Mouse (Mus musculus): ENCODE results near the gene Ghrh. TPM values are rescaled to one million over a fixed set of nuclear protein-coding genes. Genes with fewer than 3 reads are reported as not detected.

The Ghrh gene
- polyA plus RNA-seq, 1 experiment, result not detected

- TF ChIP-seq POLR2A (IDR thresholded peaks at IDR 0.05; ENCODE audit: borderline replicate concordance, low read depth, low read length) (no peak), CTCF (IDR thresholded peaks at IDR 0.05; ENCODE audit: low read depth, low read length) (no peak)
- H3K27ac ChIP-seq (ENCODE audit: insufficient read depth, low read depth, low read length), result no peak overlapping the region
- no peaks in the 10 kb centered on the region; the same call in 1 of the 2 replicates for H3K4me1 ChIP-seq (ENCODE audit: control insufficient read depth, insufficient read depth, low read length)
- H3K4me3 ChIP-seq (ENCODE audit: insufficient read depth, low read length), result no peak overlapping the region
Observed at GRCm38 (mm10) chr2:157332059-157332458, 15.2 kb downstream of the Ghrh start.

GRCm38 (mm10) chr2:157328570-157328969 is 18.7 kb downstream of the Ghrh start:
- no peak for TF ChIP-seq POLR2A (IDR thresholded peaks at IDR 0.05; ENCODE audit: borderline replicate concordance, low read depth, low read length)
- TF ChIP-seq CTCF (IDR thresholded peaks at IDR 0.05; ENCODE audit: low read depth, low read length), result no peak
- no peak overlapping the region for H3K4me3 ChIP-seq (ENCODE audit: insufficient read depth, low read length)
- H3K27ac ChIP-seq (ENCODE audit: insufficient read depth, low read depth, low read length), result no peak overlapping the region
- peaks cover 4% of the 10 kb centered on the region; the same call in 1 of the 2 replicates for H3K4me1 ChIP-seq (ENCODE audit: control insufficient read depth, insufficient read depth, low read length)

DNA sequence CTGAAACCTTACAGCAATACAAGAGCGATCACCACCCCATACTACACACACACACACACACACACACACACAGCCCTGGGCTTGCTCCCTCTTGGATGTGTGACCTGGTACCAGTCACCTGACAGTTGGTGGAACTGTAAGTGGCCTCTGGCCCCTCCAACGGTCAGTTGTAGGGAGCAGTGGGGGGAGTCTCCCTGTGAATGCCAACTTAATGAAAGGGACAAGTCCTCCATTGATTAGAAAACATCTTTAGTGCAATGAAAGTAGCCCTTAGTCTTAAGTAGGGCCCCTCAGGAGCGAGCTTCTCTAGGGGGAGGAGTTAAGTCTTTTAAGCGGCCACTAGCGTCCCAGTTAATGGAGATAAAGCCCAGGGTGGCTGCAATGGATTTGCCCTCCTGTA is 19.2 kb downstream of the Ghrh start:
- no peak overlapping the region for H3K27ac ChIP-seq (ENCODE audit: insufficient read depth, low read depth, low read length)
- no peak overlapping the region for H3K4me3 ChIP-seq (ENCODE audit: insufficient read depth, low read length)
- TF ChIP-seq CTCF (IDR thresholded peaks at IDR 0.05; ENCODE audit: low read depth, low read length) (no peak), POLR2A (IDR thresholded peaks at IDR 0.05; ENCODE audit: borderline replicate concordance, low read depth, low read length) (no peak)
- H3K4me1 ChIP-seq (ENCODE audit: control insufficient read depth, insufficient read depth, low read length), result peaks cover 4% of the 10 kb centered on the region; the same call in 1 of the 2 replicates

DNA sequence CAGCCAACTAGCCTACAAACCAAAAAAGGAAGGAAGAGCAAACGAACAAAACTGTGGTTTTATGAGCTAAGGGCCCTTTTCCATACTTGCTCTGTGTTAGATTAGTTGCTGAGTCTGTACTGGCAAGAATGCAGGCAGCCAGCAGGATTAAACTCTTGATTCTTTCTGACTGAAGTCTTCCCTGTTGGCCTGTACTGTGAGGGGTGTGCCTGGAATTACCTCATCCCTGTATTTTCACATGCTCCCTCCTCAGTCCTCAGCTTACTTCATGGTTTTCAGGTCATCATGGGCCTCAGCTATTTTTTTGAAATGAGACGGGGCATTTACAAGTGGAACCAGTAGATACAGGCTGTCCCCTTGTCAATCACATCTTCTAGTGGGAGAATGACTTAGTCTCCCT is 22.1 kb downstream of the Ghrh start:
- Histone ChIP-seq H3K4me1 (ENCODE audit: control insufficient read depth, insufficient read depth, low read length) (peaks cover 4% of the 10 kb centered on the region; the same call in 1 of the 2 replicates), H3K27ac (ENCODE audit: insufficient read depth, low read depth, low read length) (no peak overlapping the region), H3K4me3 (ENCODE audit: insufficient read depth, low read length) (no peak overlapping the region)
- TF ChIP-seq CTCF (IDR thresholded peaks at IDR 0.05; ENCODE audit: low read depth, low read length) (no peak), POLR2A (IDR thresholded peaks at IDR 0.05; ENCODE audit: borderline replicate concordance, low read depth, low read length) (no peak)

DNA sequence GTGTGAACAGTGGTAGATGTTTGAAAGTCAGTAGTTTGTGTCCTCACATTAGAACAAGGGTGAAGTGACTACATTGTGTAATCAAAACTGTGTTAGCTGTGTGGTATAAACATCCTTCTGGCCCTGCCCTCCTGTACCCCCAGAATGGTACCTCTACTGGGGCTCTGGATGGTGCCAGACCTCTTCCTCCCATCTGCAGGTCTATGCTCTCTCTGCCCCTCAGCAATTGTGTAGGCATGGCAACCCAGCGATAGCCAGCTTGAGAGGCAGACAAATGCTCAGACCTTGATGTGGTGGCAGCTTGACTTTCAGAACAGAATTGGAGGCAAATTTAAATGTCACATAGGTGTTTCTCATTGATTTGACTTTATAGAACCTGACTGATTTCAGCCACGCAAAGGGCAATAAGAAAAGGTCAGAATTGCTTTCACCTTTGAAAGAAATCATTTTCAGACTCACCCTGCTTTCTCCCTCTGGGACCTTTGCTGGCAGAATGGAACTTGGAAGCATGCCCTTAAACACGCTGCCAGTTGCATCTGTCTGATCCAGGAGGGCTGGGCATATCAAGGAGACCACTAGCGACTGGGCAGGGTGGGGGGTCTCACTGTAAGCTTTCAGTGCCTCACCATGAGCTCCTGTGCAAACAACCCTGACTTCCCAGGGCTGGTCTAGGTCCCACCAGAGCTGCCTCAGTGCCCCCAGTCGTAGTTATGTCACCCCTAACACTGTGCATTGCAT is 25.1 kb downstream of the Ghrh start:
- peaks cover 4% of the 10 kb centered on the region; the same call in 1 of the 2 replicates for H3K4me1 ChIP-seq (ENCODE audit: control insufficient read depth, insufficient read depth, low read length)
- TF ChIP-seq CTCF (IDR thresholded peaks at IDR 0.05; ENCODE audit: low read depth, low read length), result no peak
- no peak for TF ChIP-seq POLR2A (IDR thresholded peaks at IDR 0.05; ENCODE audit: borderline replicate concordance, low read depth, low read length)
- H3K27ac ChIP-seq (ENCODE audit: insufficient read depth, low read depth, low read length), result no peak overlapping the region
- H3K4me3 ChIP-seq (ENCODE audit: insufficient read depth, low read length), result no peak overlapping the region

DNA sequence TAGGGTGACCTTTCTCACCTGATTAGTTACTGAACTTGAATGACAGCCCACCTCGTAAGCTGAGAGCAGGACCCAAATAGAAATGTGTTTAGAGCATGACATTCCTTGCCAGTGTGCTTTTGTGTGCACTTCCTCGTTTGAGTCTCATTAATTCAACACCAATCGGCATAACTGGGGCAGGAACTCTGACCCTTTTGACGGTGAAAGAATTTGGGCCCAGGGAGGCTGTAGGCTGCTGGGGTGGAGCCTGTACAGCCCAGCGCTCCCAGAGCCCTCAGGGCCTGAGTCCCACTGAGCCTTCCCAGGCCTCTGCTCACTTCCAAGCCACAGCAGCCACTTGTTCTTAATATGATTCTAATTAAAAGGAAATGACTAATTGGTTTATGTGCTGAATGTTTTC is 26.4 kb downstream of the Ghrh start:
- no peak for TF ChIP-seq CTCF (IDR thresholded peaks at IDR 0.05; ENCODE audit: low read depth, low read length)
- TF ChIP-seq POLR2A (IDR thresholded peaks at IDR 0.05; ENCODE audit: borderline replicate concordance, low read depth, low read length), result no peak
- Histone ChIP-seq H3K4me1 (ENCODE audit: control insufficient read depth, insufficient read depth, low read length) (peaks cover 4% of the 10 kb centered on the region; the same call in 1 of the 2 replicates), H3K4me3 (ENCODE audit: insufficient read depth, low read length) (no peak overlapping the region), H3K27ac (ENCODE audit: insufficient read depth, low read depth, low read length) (no peak overlapping the region)

GRCm38 (mm10) chr2:157320135-157320534 is 27.2 kb downstream of the Ghrh start:
- peaks cover 4% of the 10 kb centered on the region; the same call in 1 of the 2 replicates for H3K4me1 ChIP-seq (ENCODE audit: control insufficient read depth, insufficient read depth, low read length)

GRCm38 (mm10) chr2:157317220-157317619 is 30.1 kb downstream of the Ghrh start:
- TF ChIP-seq CTCF (IDR thresholded peaks at IDR 0.05; ENCODE audit: low read depth, low read length) (no peak), POLR2A (IDR thresholded peaks at IDR 0.05; ENCODE audit: borderline replicate concordance, low read depth, low read length) (no peak)

More at GRCm38 (mm10) chr2:157320135-157320534, 27.2 kb downstream of the Ghrh start:
- Histone ChIP-seq H3K4me3 (ENCODE audit: insufficient read depth, low read length) (no peak overlapping the region), H3K27ac (ENCODE audit: insufficient read depth, low read depth, low read length) (no peak overlapping the region)
- no peak for TF ChIP-seq POLR2A (IDR thresholded peaks at IDR 0.05; ENCODE audit: borderline replicate concordance, low read depth, low read length)
- TF ChIP-seq CTCF (IDR thresholded peaks at IDR 0.05; ENCODE audit: low read depth, low read length), result no peak

GRCm38 (mm10) chr2:157316358-157316933 is 30.9 kb downstream of the Ghrh start:
- TF ChIP-seq POLR2A (IDR thresholded peaks at IDR 0.05; ENCODE audit: borderline replicate concordance, low read depth, low read length) (no peak), CTCF (IDR thresholded peaks at IDR 0.05; ENCODE audit: low read depth, low read length) (no peak)
- H3K4me1 ChIP-seq (ENCODE audit: control insufficient read depth, insufficient read depth, low read length), result no peaks in the 10 kb centered on the region
- H3K4me3 ChIP-seq (ENCODE audit: insufficient read depth, low read length), result no peak overlapping the region
- H3K27ac ChIP-seq (ENCODE audit: insufficient read depth, low read depth, low read length), result no peak overlapping the region

More at GRCm38 (mm10) chr2:157317220-157317619, 30.1 kb downstream of the Ghrh start:
- Histone ChIP-seq H3K4me3 (ENCODE audit: insufficient read depth, low read length) (no peak overlapping the region), H3K4me1 (ENCODE audit: control insufficient read depth, insufficient read depth, low read length) (no peaks in the 10 kb centered on the region), H3K27ac (ENCODE audit: insufficient read depth, low read depth, low read length) (no peak overlapping the region)

- H3K27ac ChIP-seq (ENCODE audit: insufficient read depth, low read depth, low read length), result no peak overlapping the region
- no peak overlapping the region for H3K4me3 ChIP-seq (ENCODE audit: insufficient read depth, low read length)
- no peaks in the 10 kb centered on the region for H3K4me1 ChIP-seq (ENCODE audit: control insufficient read depth, insufficient read depth, low read length)
- TF ChIP-seq CTCF (IDR thresholded peaks at IDR 0.05; ENCODE audit: low read depth, low read length) (no peak), POLR2A (IDR thresholded peaks at IDR 0.05; ENCODE audit: borderline replicate concordance, low read depth, low read length) (no peak)
Observed at GRCm38 (mm10) chr2:157315486-157315885, 31.8 kb downstream of the Ghrh start.
